Mouse (Mus musculus) activated CD4-positive, CD25-positive, alpha-beta regulatory T cell, adult 4 months (primary cell): ENCODE data around the gene Sv2a. TPM values are rescaled to one million over a fixed set of nuclear protein-coding genes. Genes with fewer than 3 reads are reported as not detected.
"Not testable (repeated sequence)": the region's sequence is repeated elsewhere in the genome, so short reads cannot be mapped to it uniquely, and the experiment has no call there.

Experiments
- ATAC-seq: one replicate; pipeline ENCODE4 v1.8.0; 2017
- polyA plus RNA-seq, 2 experiments: library from polyadenylated mRNA; unstranded; fragments of 100-300 nt; shearing (Covaris generic); gene quantifications; one replicate each; pipeline ENCODE4 v1.2.1; 2017

Gene Sv2a
- polyA plus RNA-seq, 2 experiments from 2014 or later = 0.83 to 1.9 TPM

GRCm38 (mm10) chr3:96174042-96174441 lies 6.9 kb upstream of the Sv2a start:
- ATAC-seq = not testable (repeated sequence)

GRCm38 (mm10) chr3:96175251-96175650 lies 5.7 kb upstream of the Sv2a start:
- no peak for ATAC-seq

GRCm38 (mm10) chr3:96178427-96178826 lies 2.5 kb upstream of the Sv2a start:
- no peak for ATAC-seq

GRCm38 (mm10) chr3:96178902-96179301 lies 2.0 kb upstream of the Sv2a start:
- no peak for ATAC-seq

- no peak for ATAC-seq
Observed at GRCm38 (mm10) chr3:96179531-96179930, 1.4 kb upstream of the Sv2a start.

GRCm38 (mm10) chr3:96181510-96182381 lies 795 bp downstream of the Sv2a start:
- no peak for ATAC-seq

GRCm38 (mm10) chr3:96182382-96182776 lies 1.4 kb downstream of the Sv2a start:
- no peak for ATAC-seq

GRCm38 (mm10) chr3:96192977-96193376 lies 12.0 kb downstream of the Sv2a start:
- no peak for ATAC-seq

GRCm38 (mm10) chr3:96194966-96195365 lies 14.0 kb downstream of the Sv2a start:
- peak; percentile 6 for ATAC-seq

- ATAC-seq = no peak
Observed at GRCm38 (mm10) chr3:96195616-96196313, 14.8 kb downstream of the Sv2a start.

- ATAC-seq = no peak
Observed at GRCm38 (mm10) chr3:96196437-96197128, 15.6 kb downstream of the Sv2a start.

GRCm38 (mm10) chr3:96197129-96197749 lies 16.3 kb downstream of the Sv2a start:
- peak; percentile 80 for ATAC-seq

GRCm38 (mm10) chr3:96198181-96198580 lies 17.2 kb downstream of the Sv2a start:
- ATAC-seq = peak; percentile 82

GRCm38 (mm10) chr3:96198601-96199251 lies 17.8 kb downstream of the Sv2a start:
- ATAC-seq = not testable (repeated sequence)

GRCm38 (mm10) chr3:96199731-96200130 lies 18.8 kb downstream of the Sv2a start:
- ATAC-seq = no peak

GRCm38 (mm10) chr3:96207819-96208218 lies 26.9 kb downstream of the Sv2a start:
- no peak for ATAC-seq

GRCm38 (mm10) chr3:96209242-96209641 lies 28.3 kb downstream of the Sv2a start:
- no peak for ATAC-seq

- ATAC-seq = peak; percentile 13
Observed at GRCm38 (mm10) chr3:96219191-96219641, 38.3 kb downstream of the Sv2a start.

- peak; percentile 70 for ATAC-seq
Observed at GRCm38 (mm10) chr3:96219661-96220130, 38.7 kb downstream of the Sv2a start, which contains the start of the genes Bola1 and Hist2h2ab. Gene Bola1, minus strand, starts transcription at chr3:96219709. Gene Hist2h2ab, plus strand, starts transcription at chr3:96219865.

GRCm38 (mm10) chr3:96220131-96220764 lies 39.3 kb downstream of the Sv2a start:
- peak; percentile 0 for ATAC-seq
